Mouse (Mus musculus) liver (tissue): ENCODE data around the gene Tbc1d2.
"Not testable (repeated sequence)": the region's sequence is repeated elsewhere in the genome, so short reads cannot be mapped to it uniquely, and the experiment has no call there.

ENCODE experiments used
- DNase-seq: peaks from one replicate; pipeline ENCODE4 v3.0.0-alpha.2; 2020; ENCODE audit warnings: mixed read lengths

The Tbc1d2 gene

GRCm38 (mm10) chr4:46600473-46601257 is 49.3 kb downstream of the Tbc1d2 start:
- no peak for DNase-seq

DNA sequence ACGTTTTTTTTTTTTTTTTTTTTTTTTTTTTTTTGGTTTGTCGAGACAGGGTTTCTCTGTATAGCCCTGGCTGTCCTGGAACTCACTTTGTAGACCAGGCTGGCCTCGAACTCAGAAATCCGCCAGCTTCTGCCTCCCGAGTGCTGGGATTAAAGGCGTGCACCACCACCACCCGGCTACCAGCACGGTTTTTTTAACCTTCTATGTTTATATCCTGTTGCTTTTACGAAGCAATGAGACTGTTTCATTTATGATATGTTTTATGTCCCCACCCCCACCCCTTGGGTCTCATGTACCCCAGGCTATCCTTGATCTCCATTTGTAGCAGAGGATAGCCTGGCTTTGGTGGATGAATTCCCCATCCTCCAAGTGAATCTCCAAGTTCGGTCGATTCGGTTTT is 50.4 kb downstream of the Tbc1d2 start:
- not testable (repeated sequence) for DNase-seq

DNA sequence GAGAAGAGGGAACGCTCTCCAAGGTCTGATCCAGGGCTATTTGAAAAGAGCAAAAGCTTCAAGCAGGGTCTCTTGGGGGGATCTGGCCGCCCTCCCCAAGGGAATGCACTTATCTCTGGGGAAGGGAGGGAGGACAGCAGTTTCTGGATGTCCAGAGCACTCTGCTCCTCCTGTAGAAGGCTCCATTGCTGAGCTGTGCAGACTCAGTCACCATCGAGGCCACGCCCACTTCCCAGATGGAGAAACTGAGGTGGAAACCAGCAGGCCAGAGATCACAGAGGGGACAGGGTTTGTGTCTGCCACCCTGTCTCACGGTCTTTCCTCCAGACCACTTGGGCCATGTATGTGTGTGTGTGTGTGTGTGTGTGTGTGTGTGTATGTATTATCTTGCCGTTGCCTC is 51.0 kb downstream of the Tbc1d2 start:
- no peak for DNase-seq

GRCm38 (mm10) chr4:46598111-46598510 is 51.9 kb downstream of the Tbc1d2 start:
- no peak for DNase-seq

DNA sequence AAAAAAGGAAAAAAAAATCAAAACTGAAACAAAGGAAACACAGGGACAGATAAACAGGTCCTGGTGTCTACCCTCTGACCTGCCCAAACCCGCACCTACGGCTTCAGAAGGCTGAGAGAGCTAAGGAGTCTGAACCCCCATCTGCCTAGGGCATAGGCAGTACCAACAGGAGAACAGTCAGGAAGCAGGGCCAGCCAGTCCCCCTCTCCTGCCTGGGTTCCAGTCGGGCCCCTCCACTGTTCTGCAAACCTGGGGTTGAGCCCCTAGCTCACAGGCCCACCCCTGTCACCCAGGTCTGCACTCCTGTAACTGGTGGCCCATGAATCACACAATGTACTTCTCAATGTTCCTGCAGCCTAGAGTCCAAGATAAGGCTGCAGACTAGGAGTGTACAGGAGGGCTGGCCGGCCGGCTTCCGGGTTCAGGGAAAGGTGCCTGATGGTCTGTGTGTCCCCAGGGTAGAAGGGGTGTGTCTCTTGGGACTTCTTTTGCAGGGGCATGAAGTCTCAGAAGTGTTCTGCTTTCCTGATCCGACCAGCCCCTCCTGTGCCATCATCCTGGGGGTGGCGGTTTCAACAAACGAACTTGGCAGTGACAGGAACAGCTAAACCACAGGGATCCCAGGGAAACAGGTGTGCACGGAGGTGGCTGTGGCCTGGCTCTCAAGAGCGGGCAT is 52.6 kb downstream of the Tbc1d2 start:
- DNase-seq: no peak

- no peak for DNase-seq
These were observed 53.6 kb downstream of the Tbc1d2 start for GRCm38 (mm10) chr4:46596398-46596797.

DNA sequence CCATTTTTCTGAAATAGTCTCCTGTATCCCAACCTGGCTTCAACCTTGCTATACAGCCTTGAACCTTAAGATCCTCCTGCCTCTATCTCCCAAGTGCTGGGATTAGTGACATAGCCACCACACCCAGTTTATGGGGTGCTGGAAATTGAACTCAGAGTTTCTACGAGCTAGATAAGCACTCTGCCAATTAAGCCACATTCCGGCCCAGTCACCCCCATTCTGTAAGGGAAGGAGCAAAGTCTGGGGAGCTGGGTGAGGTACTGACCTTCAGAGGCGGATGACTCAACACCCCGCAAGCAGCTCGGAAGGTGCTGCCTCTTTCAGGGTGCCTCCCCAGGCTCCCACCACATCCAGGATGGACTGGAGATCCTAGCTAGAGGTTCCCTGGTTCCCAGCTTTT is 55.9 kb downstream of the Tbc1d2 start:
- no peak for DNase-seq

DNA sequence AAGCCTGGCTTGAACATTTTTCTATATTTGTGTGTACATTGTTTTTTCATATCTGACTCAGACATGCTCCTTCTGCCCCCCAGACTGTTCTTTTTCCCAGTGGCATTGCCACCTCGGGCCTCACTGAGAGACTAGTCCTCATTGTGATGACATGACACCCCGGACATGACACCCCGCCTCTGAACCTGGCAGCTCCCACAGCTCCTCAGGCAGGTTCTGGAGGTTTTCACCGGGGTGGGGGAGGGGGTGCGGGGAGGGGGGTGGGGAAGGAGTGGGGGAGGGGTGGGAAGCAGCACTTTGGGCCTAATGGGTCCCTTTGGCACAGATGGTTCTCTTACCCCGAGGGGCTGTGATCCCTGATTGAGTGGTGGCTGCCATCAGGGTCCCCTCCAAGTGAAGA is 56.5 kb downstream of the Tbc1d2 start:
- DNase-seq: no peak

DNA sequence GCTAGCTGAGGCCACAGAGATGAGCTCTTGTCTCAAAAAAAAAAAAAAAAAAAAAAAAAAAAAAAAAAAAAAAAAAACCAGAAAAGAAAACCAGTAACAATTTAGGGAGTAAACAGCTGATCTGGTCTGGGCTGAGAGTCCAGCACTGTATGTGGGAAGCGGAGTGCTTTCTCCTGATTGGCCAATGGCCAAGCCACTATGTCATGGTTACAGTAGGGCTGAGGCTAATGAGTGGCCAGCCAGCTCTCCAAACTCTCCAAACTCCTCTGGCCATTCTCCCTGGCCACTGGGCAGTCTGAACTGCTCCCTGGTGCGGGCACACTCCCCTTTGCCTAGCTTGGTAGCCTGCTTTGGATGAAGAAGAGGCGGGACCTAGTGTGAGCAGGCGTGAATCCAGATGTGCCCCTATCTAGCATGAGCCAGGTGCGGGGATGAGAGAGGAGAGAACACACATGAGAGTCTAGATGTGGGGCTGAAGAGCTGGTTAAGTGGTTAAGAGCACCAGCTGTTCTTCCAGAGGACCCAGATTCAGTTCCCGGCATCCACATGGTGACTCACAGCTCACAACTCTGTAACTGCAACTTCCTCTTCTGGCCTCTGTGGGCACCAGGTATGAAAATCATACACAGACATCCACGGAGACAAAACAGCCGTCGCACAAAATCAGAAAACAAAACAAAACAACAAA is 58.0 kb downstream of the Tbc1d2 start:
- no peak for DNase-seq

DNA sequence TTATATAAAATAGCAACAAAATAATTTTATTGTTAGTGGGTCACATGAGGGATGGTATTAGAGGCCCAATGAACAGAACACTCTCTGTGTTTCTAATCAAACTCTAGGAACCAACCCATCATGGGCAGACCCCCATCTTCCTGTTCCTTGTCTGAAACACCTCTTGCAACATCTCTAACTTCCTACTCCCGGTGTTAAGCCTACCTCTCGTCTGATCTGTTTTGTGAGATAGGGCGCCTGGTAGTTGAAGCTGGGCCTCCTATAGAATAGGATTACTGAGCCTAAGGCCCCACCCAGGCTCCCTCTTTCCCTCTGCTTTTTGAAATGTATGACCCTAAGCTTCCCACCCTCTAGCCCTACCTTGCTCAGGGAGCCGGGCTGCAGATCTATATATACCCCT is 59.2 kb downstream of the Tbc1d2 start:
- DNase-seq: no peak

DNA sequence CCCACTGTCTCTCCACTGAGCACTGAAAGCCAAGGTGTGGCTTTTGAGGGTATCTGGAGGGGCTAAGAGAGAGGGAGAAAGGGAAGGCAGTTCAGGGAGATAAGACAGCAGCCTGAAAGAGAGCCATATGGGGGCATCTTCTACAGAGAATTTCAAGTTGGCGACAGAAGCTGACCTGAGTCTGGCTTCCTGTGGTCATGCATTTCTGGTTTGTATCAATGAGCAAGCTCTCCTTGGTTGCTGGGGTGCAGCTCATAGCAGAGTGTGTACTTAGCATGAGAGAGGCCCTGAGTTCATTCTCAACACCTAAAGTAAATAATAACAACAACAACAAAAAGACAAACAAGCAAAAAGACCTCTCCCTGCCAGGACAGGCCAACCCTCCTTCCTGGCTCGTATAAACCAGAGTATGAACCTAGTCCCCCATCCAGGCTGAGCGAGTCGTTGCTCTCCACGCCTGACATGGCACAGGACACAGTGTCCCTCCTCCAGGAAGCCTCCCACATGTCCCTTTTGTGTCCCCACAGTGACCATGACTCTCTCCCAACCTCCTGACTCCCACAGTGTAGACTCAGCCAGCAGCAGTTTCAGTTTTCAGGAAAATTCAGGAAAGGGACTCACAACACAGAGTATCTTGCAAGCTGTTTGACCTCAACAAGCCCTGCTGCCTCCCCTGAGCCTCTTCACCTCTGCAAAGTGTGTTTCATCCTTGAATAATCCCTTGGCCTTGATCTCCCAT is 59.9 kb downstream of the Tbc1d2 start:
- DNase-seq: no peak

- DNase-seq: no peak
These were observed 60.9 kb downstream of the Tbc1d2 start for GRCm38 (mm10) chr4:46589151-46589550.

- no peak for DNase-seq
These were observed 63.5 kb downstream of the Tbc1d2 start for GRCm38 (mm10) chr4:46586473-46586872.

GRCm38 (mm10) chr4:46585811-46586190 is 64.2 kb downstream of the Tbc1d2 start:
- DNase-seq: no peak

DNA sequence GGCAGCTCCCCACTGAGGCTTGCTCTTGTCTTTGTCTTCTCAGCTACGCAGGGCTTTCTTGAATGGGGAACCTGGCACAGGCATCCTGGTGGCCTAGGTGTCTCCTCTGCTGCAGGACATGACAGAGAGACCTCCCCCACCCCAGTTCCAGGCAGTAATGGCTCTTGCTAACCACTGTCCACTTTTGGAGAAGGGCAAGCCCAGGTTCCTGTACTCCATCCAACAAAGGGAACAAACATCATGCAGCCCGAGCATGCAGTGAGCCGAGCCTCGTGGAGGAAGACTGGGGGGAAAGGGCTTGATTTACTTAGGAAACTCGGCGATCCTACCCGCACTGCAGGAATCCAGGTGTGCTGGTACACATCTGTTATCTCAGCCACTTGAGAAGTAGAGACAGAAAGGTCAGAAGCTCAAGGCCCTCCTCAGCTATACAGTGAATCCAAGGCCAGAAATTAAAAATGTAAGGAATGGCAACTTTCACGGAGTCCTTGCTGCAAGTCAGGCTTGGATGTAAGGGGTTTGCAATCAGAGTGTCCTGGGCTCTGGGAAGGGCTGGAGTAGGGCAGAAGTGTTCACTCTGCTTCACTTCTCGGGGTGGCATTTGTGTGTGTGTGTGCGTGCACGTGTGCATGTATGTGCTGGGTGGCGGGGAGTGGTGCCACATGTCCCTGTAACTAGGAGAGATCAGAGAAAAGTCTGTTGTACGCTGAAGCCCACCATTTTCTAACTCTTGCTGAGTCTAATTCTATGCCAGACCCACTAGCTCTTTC is 64.8 kb downstream of the Tbc1d2 start:
- DNase-seq: no peak

DNA sequence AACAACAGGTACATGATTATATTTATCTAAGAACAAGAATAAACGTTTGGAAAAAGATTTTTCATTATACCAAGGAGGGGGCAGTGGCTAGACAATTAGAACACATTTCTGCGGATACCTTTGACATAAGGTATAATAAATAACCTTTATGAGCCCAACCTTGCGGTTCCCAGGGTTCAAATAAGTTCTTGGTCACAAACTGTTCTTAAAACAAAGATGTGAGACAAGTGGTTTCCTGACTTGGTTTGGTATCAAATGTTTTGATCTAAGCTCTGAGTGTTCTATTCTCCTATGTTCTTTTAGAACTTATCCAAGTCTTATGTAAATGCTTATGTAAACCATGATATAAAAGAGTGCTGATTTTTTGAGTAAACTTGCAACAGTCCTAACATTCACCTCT is 65.5 kb downstream of the Tbc1d2 start:
- not testable (repeated sequence) for DNase-seq

- not testable (repeated sequence) for DNase-seq
These were observed 65.9 kb downstream of the Tbc1d2 start for GRCm38 (mm10) chr4:46584084-46584483.

- not testable (repeated sequence) for DNase-seq
These were observed 68.0 kb downstream of the Tbc1d2 start for GRCm38 (mm10) chr4:46582024-46582423.

DNA sequence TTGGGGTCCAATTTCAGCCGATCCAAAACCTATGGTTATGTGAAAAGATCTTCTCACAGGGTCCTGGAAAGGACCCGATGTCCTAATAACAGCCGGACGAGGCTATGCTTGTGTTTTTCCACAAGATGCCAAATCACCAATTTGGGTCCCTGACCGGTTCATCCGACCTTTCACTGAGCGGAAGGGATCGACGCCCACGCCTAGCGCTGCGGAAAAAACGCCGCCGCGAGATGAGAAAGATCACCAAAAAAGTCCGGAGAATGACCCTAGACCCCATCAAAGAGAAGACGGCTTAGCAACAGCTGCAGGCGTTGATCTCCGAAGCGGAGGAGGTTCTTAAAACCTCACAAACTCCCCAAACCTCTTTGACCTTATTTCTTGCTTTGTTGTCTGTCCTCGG is 68.4 kb downstream of the Tbc1d2 start:
- DNase-seq: not testable (repeated sequence)

GRCm38 (mm10) chr4:46580799-46581243 is 69.2 kb downstream of the Tbc1d2 start:
- not testable (repeated sequence) for DNase-seq

GRCm38 (mm10) chr4:46578796-46579346 is 71.1 kb downstream of the Tbc1d2 start:
- not testable (repeated sequence) for DNase-seq

- DNase-seq: no peak
These were observed 71.8 kb downstream of the Tbc1d2 start for GRCm38 (mm10) chr4:46578228-46578627.
